Mouse (Mus musculus): ENCODE data around the gene Zfp599. TPM values are rescaled to one million over a fixed set of nuclear protein-coding genes. Genes with fewer than 3 reads are reported as not detected.
"Not testable (repeated sequence)": the region's sequence is repeated elsewhere in the genome, so short reads cannot be mapped to it uniquely, and the experiment has no call there.

The Zfp599 gene
- polyA plus RNA-seq, 1 experiment: not detected

- H3K4me1 ChIP-seq (ENCODE audit: control insufficient read depth): peaks cover 13% of the 10 kb centered on the region
- peaks cover 12% of the 10 kb centered on the region for H3K36me3 ChIP-seq (ENCODE audit: control insufficient read depth)
- TF ChIP-seq GATA1 (IDR thresholded peaks at IDR 0.05; ENCODE audit: low read length) (no peak), TAL1 (IDR thresholded peaks at IDR 0.05; ENCODE audit: low read length) (no peak)
- no peaks in the 10 kb centered on the region; the same call in 1 of the 2 replicates for H3K9me3 ChIP-seq (ENCODE audit: control insufficient read depth, low read length)
- H3K4me3 ChIP-seq (replicated peaks): peak overlapping the region; percentile 75
- H3K27me3 ChIP-seq (ENCODE audit: control insufficient read depth): no peaks in the 10 kb centered on the region
These were observed 362 bp upstream of the Zfp599 start for GRCm38 (mm10) chr9:22260092-22260422.

- Histone ChIP-seq H3K4me1 (ENCODE audit: control insufficient read depth) (peaks cover 13% of the 10 kb centered on the region), H3K27me3 (ENCODE audit: control insufficient read depth) (no peaks in the 10 kb centered on the region), H3K4me3 (replicated peaks) (peak overlapping the region; percentile 75), H3K9me3 (ENCODE audit: control insufficient read depth, low read length) (peaks cover 3% of the 10 kb centered on the region; the same call in 1 of the 2 replicates), H3K36me3 (ENCODE audit: control insufficient read depth) (peaks cover 17% of the 10 kb centered on the region)
- TF ChIP-seq GATA1 (IDR thresholded peaks at IDR 0.05; ENCODE audit: low read length) (no peak), TAL1 (IDR thresholded peaks at IDR 0.05; ENCODE audit: low read length) (no peak)
These were observed 911 bp downstream of the Zfp599 start for GRCm38 (mm10) chr9:22258784-22259183.

GRCm38 (mm10) chr9:22256579-22256978 is 3.1 kb downstream of the Zfp599 start:
- H3K9me3 ChIP-seq (ENCODE audit: control insufficient read depth, low read length): peaks cover 9% of the 10 kb centered on the region
- no peaks in the 10 kb centered on the region for H3K27me3 ChIP-seq (ENCODE audit: control insufficient read depth)
- no peak overlapping the region for H3K4me3 ChIP-seq (replicated peaks)
- peaks cover 36% of the 10 kb centered on the region for H3K36me3 ChIP-seq (ENCODE audit: control insufficient read depth)
- TF ChIP-seq GATA1 (IDR thresholded peaks at IDR 0.05; ENCODE audit: low read length): no peak
- no peak for TF ChIP-seq TAL1 (IDR thresholded peaks at IDR 0.05; ENCODE audit: low read length)
- H3K4me1 ChIP-seq (ENCODE audit: control insufficient read depth): peaks cover 13% of the 10 kb centered on the region

- Histone ChIP-seq H3K27me3 (ENCODE audit: control insufficient read depth) (no peaks in the 10 kb centered on the region), H3K4me1 (ENCODE audit: control insufficient read depth) (no peaks in the 10 kb centered on the region), H3K4me3 (replicated peaks) (no peak overlapping the region), H3K9me3 (ENCODE audit: control insufficient read depth, low read length) (peaks cover 23% of the 10 kb centered on the region), H3K36me3 (ENCODE audit: control insufficient read depth) (peaks cover 59% of the 10 kb centered on the region)
- TF ChIP-seq TAL1 (IDR thresholded peaks at IDR 0.05; ENCODE audit: low read length): no peak
- no peak for TF ChIP-seq GATA1 (IDR thresholded peaks at IDR 0.05; ENCODE audit: low read length)
These were observed 15.5 kb downstream of the Zfp599 start for GRCm38 (mm10) chr9:22244242-22244641.

GRCm38 (mm10) chr9:22240001-22240400 is 19.7 kb downstream of the Zfp599 start:
- peaks cover 16% of the 10 kb centered on the region for H3K9me3 ChIP-seq (ENCODE audit: control insufficient read depth, low read length)
- H3K36me3 ChIP-seq (ENCODE audit: control insufficient read depth): peaks cover 79% of the 10 kb centered on the region
- no peak overlapping the region for H3K4me3 ChIP-seq (replicated peaks)
- TF ChIP-seq GATA1 (IDR thresholded peaks at IDR 0.05; ENCODE audit: low read length) (no peak), TAL1 (IDR thresholded peaks at IDR 0.05; ENCODE audit: low read length) (no peak)
- H3K27me3 ChIP-seq (ENCODE audit: control insufficient read depth): no peaks in the 10 kb centered on the region
- H3K4me1 ChIP-seq (ENCODE audit: control insufficient read depth): no peaks in the 10 kb centered on the region

- peaks cover 11% of the 10 kb centered on the region for H3K36me3 ChIP-seq (ENCODE audit: control insufficient read depth)
- TF ChIP-seq GATA1 (IDR thresholded peaks at IDR 0.05; ENCODE audit: low read length) (no peak), TAL1 (IDR thresholded peaks at IDR 0.05; ENCODE audit: low read length) (no peak)
- no peak overlapping the region for H3K4me3 ChIP-seq (replicated peaks)
- no peaks in the 10 kb centered on the region for H3K27me3 ChIP-seq (ENCODE audit: control insufficient read depth)
- peaks cover 11% of the 10 kb centered on the region for H3K4me1 ChIP-seq (ENCODE audit: control insufficient read depth)
- peaks cover 6% of the 10 kb centered on the region; the same call in 1 of the 2 replicates for H3K9me3 ChIP-seq (ENCODE audit: control insufficient read depth, low read length)
These were observed 29.1 kb downstream of the Zfp599 start for GRCm38 (mm10) chr9:22230556-22230955.

GRCm38 (mm10) chr9:22230061-22230460 is 29.6 kb downstream of the Zfp599 start:
- TF ChIP-seq GATA1 (IDR thresholded peaks at IDR 0.05; ENCODE audit: low read length) (no peak), TAL1 (IDR thresholded peaks at IDR 0.05; ENCODE audit: low read length) (no peak)
- Histone ChIP-seq H3K4me3 (replicated peaks) (no peak overlapping the region), H3K4me1 (ENCODE audit: control insufficient read depth) (peaks cover 11% of the 10 kb centered on the region), H3K36me3 (ENCODE audit: control insufficient read depth) (peaks cover 6% of the 10 kb centered on the region), H3K27me3 (ENCODE audit: control insufficient read depth) (no peaks in the 10 kb centered on the region), H3K9me3 (ENCODE audit: control insufficient read depth, low read length) (peaks cover 3% of the 10 kb centered on the region; the same call in 1 of the 2 replicates)

GRCm38 (mm10) chr9:22229386-22230026 is 30.2 kb downstream of the Zfp599 start:
- Histone ChIP-seq H3K9me3 (ENCODE audit: control insufficient read depth, low read length) (no peaks in the 10 kb centered on the region), H3K36me3 (ENCODE audit: control insufficient read depth) (peaks cover 3% of the 10 kb centered on the region; the same call in 1 of the 2 replicates), H3K27me3 (ENCODE audit: control insufficient read depth) (no peaks in the 10 kb centered on the region), H3K4me3 (replicated peaks) (no peak overlapping the region), H3K4me1 (ENCODE audit: control insufficient read depth) (peaks cover 11% of the 10 kb centered on the region)
- TF ChIP-seq GATA1 (IDR thresholded peaks at IDR 0.05; ENCODE audit: low read length): no peak

- H3K9me3 ChIP-seq (ENCODE audit: control insufficient read depth, low read length): no peaks in the 10 kb centered on the region
- peaks cover 11% of the 10 kb centered on the region for H3K4me1 ChIP-seq (ENCODE audit: control insufficient read depth)
- no peak for TF ChIP-seq TAL1 (IDR thresholded peaks at IDR 0.05; ENCODE audit: low read length)
- no peak for TF ChIP-seq GATA1 (IDR thresholded peaks at IDR 0.05; ENCODE audit: low read length)
- H3K27me3 ChIP-seq (ENCODE audit: control insufficient read depth): no peaks in the 10 kb centered on the region; the same call in 1 of the 2 replicates
- H3K4me3 ChIP-seq (replicated peaks): no peak overlapping the region
- peaks cover 3% of the 10 kb centered on the region; the same call in 1 of the 2 replicates for H3K36me3 ChIP-seq (ENCODE audit: control insufficient read depth)
These were observed 32.8 kb downstream of the Zfp599 start for GRCm38 (mm10) chr9:22226846-22227245.

GRCm38 (mm10) chr9:22226389-22226673 is 33.4 kb downstream of the Zfp599 start:
- H3K27me3 ChIP-seq (ENCODE audit: control insufficient read depth); H3K36me3 ChIP-seq (ENCODE audit: control insufficient read depth); H3K9me3 ChIP-seq (ENCODE audit: control insufficient read depth, low read length); H3K4me1 ChIP-seq (ENCODE audit: control insufficient read depth): not testable (repeated sequence)
- H3K4me3 ChIP-seq (replicated peaks): peak overlapping the region; percentile 87
